Mouse (Mus musculus) liver, embryonic 15.5 days (tissue): ENCODE measurements at regions not wholly inside any gene's neighbourhood (a gene's known extent, or its start where the extent isn't known, plus 50 kb on each side); places are given as distances from the start of the nearest gene placed in this dataset.

Experiments used
- ATAC-seq: fragments of 200-750 bp; cut with Nextera tagmentation; 2 replicates; pipeline ENCODE4 v1.8.0; 2017; ENCODE audit warnings: moderate number of reproducible peaks, mild to moderate bottlenecking, moderate library complexity; ENCODE audit not compliant: insufficient read depth
- H3K27ac ChIP-seq: fragments of 300-500 bp; sonication (generic); replicated peaks from 2 replicates; pipeline ENCODE4 v1.5.1; 2015; ENCODE audit warnings: mild to moderate bottlenecking, inconsistent platforms
- H3K27me3 ChIP-seq: fragments of 300-500 bp; sonication (generic); 2 replicates; pipeline ENCODE4 v1.6.1; 2015; ENCODE audit warnings: mild to moderate bottlenecking, inconsistent platforms
- H3K36me3 ChIP-seq: fragments of 300-500 bp; sonication (generic); replicated peaks from 2 replicates; pipeline ENCODE4 v1.6.1; 2015; ENCODE audit warnings: moderate library complexity, mild to moderate bottlenecking, inconsistent platforms
- H3K4me1 ChIP-seq: fragments of 300-500 bp; sonication (generic); replicated peaks from 2 replicates; pipeline ENCODE4 v1.6.1; 2015; ENCODE audit warnings: inconsistent platforms
- H3K4me2 ChIP-seq: fragments of 300-500 bp; sonication (generic); 2 replicates; pipeline ENCODE4 v1.6.1; 2015; ENCODE audit warnings: moderate library complexity, mild to moderate bottlenecking, inconsistent platforms
- H3K4me3 ChIP-seq: fragments of 300-500 bp; sonication (generic); replicated peaks from 2 replicates; pipeline ENCODE4 v1.5.1; 2015; ENCODE audit warnings: mild to moderate bottlenecking, inconsistent platforms
- H3K9ac ChIP-seq: fragments of 300-500 bp; sonication (generic); 2 replicates; pipeline ENCODE4 v1.6.1; 2015; ENCODE audit warnings: moderate library complexity, mild to moderate bottlenecking, inconsistent platforms
- H3K9me3 ChIP-seq: fragments of 300-500 bp; sonication (generic); replicated peaks from 2 replicates; pipeline ENCODE4 v1.6.1; 2016; ENCODE audit warnings: inconsistent platforms
- WGBS: fragments of 180-500 bp; shearing (Covaris S2); methylation state at CpG from one replicate; pipeline ENCODE4 v1.1.7; 2015; ENCODE audit warnings: mixed read lengths; ENCODE audit not compliant: insufficient replicate concordance; 5-methylcytosine and 5-hydroxymethylcytosine counted together

GRCm38 (mm10) chr5:4311599-4311998, 119.4 kb downstream of the Mterf1b start:
- H3K27ac ChIP-seq: no peak overlapping the region
- H3K4me2 ChIP-seq: no peak overlapping the region
- no peak overlapping the region for H3K4me3 ChIP-seq
- H3K4me1 ChIP-seq: no peaks in the 10 kb centered on the region
- WGBS: 55% methylated on average over 4 of the region's 4 CpGs
- H3K36me3 ChIP-seq: no peaks in the 10 kb centered on the region
- no peak for ATAC-seq
- H3K27me3 ChIP-seq: no peaks in the 10 kb centered on the region
- no peaks in the 10 kb centered on the region for H3K9me3 ChIP-seq
- no peak overlapping the region for H3K9ac ChIP-seq

DNA sequence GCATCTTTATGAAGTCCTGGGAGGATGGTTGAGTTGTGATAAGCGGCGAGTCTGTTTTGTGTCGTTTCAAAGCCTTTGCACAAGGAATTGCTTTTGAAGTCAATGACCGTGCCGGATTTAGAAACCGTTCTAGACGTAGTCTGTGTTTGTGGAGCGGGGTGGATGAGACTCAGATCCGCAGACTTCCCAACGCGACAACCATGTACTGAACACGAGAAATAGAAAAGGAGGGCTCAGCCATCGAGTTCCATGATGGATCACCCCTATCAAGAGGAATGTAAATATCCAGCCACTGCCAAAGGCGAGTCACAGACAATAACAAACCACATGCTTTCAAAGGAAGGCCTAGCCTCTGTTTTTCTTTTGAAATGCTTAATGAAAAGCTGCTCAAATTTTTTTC, 120.5 kb downstream of the Mterf1b start:
- Histone ChIP-seq H3K27ac (no peak overlapping the region), H3K27me3 (no peaks in the 10 kb centered on the region), H3K9ac (no peak overlapping the region), H3K4me2 (no peak overlapping the region), H3K4me3 (no peak overlapping the region), H3K36me3 (no peaks in the 10 kb centered on the region), H3K4me1 (no peaks in the 10 kb centered on the region), H3K9me3 (no peaks in the 10 kb centered on the region)
- 65% methylated on average over 14 of the region's 14 CpGs for WGBS
- ATAC-seq: no peak

DNA sequence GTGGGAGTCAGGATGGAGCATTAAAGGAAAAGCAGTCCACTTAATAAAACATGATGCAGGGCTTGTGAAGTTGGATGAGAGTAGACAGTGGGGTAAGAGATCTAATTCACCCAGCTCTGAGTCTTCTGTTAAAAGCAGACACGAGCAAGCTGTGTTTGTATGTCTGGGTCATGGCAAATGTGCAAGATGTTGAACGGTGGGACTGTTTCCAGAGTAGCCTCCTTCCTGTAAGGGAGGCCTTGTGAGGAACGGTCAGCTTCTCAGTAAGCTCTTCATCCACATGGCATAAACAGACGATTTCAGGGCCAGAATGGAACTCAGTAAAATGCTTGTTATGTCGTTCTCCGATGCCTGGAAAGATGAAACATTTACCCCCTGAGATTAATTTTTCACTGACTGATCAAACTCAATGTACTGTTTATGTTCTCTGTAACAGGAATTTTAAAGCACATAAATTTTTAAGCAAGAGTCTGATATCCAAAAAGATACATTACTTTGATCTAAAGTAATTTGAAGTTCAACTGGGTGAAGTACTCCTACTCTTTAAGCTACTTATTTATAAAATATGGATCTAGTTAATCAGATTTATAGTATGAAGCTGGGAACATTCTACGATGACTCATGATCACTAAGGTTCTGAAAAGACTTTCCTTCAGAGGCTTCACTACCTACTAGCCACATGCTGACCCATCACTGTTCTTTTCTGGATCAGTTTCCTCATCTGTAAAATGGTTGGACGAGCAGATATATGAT, 130.6 kb downstream of the Mterf1b start:
- Histone ChIP-seq H3K27me3 (no peaks in the 10 kb centered on the region), H3K4me3 (no peak overlapping the region), H3K9me3 (no peaks in the 10 kb centered on the region), H3K36me3 (no peaks in the 10 kb centered on the region), H3K9ac (no peak overlapping the region), H3K27ac (no peak overlapping the region), H3K4me1 (no peaks in the 10 kb centered on the region), H3K4me2 (no peak overlapping the region)
- 57% methylated on average over 8 of the region's 8 CpGs for WGBS
- ATAC-seq: no peak

DNA sequence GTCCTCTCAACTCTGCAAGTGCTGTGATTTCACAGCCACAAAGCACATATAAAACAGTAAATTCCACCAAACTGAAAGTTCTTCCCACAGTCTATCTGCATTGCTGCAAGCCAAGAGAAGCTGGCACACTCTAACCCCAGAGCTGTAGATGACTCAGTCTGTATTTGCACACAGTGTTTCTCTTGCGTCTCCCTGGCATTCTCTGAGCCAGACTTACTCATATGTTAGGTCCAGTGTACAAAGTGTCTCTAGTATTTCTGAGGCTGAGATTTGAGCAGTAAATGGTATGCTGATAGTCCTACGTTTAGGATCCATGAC, 131.2 kb downstream of the Mterf1b start:
- 55% methylated on average over 2 of the region's 2 CpGs for WGBS
- ATAC-seq: no peak
- Histone ChIP-seq H3K9ac (no peak overlapping the region), H3K4me1 (no peaks in the 10 kb centered on the region), H3K36me3 (no peaks in the 10 kb centered on the region), H3K9me3 (no peaks in the 10 kb centered on the region), H3K4me2 (no peak overlapping the region), H3K4me3 (no peak overlapping the region), H3K27ac (no peak overlapping the region), H3K27me3 (no peaks in the 10 kb centered on the region)

DNA sequence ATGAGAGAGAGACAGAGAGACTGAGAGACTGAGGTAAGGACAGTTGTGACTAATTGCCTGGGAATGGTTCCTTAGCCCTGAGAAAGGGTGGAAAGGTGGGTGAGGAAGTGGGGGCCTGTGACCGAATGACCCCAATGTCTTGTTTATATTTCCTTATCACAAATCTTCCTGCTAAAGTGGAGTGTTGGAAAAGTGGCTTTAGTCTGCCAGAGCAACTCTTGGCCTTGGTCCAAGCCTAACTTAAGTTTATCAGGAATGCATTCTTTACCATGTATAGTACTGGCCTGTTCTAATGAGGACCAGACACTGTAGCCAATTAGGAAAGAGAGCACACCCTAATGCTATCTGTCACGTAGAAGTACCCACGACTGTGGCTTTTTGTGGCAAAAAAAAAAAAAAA, 133.6 kb downstream of the Mterf1b start:
- Histone ChIP-seq H3K4me3 (no peak overlapping the region), H3K27ac (no peak overlapping the region), H3K36me3 (no peaks in the 10 kb centered on the region), H3K9ac (no peak overlapping the region), H3K4me1 (no peaks in the 10 kb centered on the region), H3K4me2 (no peak overlapping the region), H3K9me3 (no peaks in the 10 kb centered on the region), H3K27me3 (no peaks in the 10 kb centered on the region)
- peak; percentile 60; the same call in 1 of the 2 replicates for ATAC-seq
- WGBS: 7% methylated on average over 3 of the region's 3 CpGs

GRCm38 (mm10) chr5:4326309-4327014, 134.3 kb downstream of the Mterf1b start:
- Histone ChIP-seq H3K27me3 (no peaks in the 10 kb centered on the region), H3K9me3 (no peaks in the 10 kb centered on the region), H3K4me2 (no peak overlapping the region), H3K4me3 (no peak overlapping the region), H3K36me3 (no peaks in the 10 kb centered on the region), H3K27ac (no peak overlapping the region), H3K4me1 (no peaks in the 10 kb centered on the region), H3K9ac (no peak overlapping the region)
- WGBS: 31% methylated on average over 8 of the region's 8 CpGs
- peak; percentile 67 for ATAC-seq

DNA sequence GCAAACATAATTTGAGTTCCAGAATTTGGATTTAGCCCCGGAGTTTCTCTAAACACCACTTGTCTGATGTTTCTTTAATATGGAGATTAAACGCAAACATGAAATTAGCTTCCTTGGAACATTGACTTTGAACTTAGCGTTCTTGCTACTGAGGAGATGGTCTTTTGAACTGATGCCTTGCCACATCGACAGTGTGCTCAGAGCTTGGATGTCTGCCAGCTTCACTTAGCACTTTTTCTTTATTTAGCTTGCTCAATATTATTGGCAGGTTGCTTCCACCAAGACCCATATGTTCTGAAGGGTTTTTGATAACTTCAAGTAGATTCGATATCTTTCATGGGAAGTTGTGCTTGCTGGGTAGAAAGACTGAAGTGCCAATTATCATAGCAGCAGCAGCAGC, 143.5 kb downstream of the Mterf1b start:
- no peaks in the 10 kb centered on the region for H3K9me3 ChIP-seq
- no peak for ATAC-seq

DNA sequence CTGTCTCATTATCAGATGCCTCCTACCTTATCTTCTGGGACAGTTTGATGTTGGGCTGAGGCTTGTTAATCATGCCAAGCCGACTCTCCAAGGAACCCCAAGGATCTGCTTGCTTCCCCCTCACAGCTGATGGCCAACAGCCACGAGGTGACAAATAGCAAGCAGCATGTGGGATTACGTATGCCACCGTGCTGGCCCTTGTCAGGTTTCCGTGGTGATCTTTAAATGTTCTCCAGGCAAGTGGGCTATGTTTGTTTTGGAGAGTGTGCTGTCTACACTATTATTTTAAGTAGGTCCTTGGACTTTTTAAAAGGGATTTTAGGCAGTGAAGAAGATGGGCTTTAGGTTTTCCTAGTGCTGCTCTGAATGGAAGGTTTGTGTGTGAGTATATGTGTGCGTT, 149.8 kb downstream of the Mterf1b start:
- no peaks in the 10 kb centered on the region for H3K36me3 ChIP-seq
- H3K27ac ChIP-seq: no peak overlapping the region
- H3K4me2 ChIP-seq: no peak overlapping the region
- no peak for ATAC-seq
- H3K4me3 ChIP-seq: no peak overlapping the region
- no peaks in the 10 kb centered on the region for H3K9me3 ChIP-seq
- 38% methylated on average over 6 of the region's 6 CpGs for WGBS
- no peaks in the 10 kb centered on the region for H3K27me3 ChIP-seq
- no peak overlapping the region for H3K9ac ChIP-seq
- no peaks in the 10 kb centered on the region for H3K4me1 ChIP-seq

More for the DNA sequence above, 143.5 kb downstream of the Mterf1b start:
- no peaks in the 10 kb centered on the region for H3K27me3 ChIP-seq
- H3K36me3 ChIP-seq: no peaks in the 10 kb centered on the region
- H3K27ac ChIP-seq: no peak overlapping the region
- H3K4me1 ChIP-seq: no peaks in the 10 kb centered on the region
- no peak overlapping the region for H3K4me3 ChIP-seq
- 59% methylated on average over 5 of the region's 5 CpGs for WGBS
- H3K9ac ChIP-seq: no peak overlapping the region
- no peak overlapping the region for H3K4me2 ChIP-seq

DNA sequence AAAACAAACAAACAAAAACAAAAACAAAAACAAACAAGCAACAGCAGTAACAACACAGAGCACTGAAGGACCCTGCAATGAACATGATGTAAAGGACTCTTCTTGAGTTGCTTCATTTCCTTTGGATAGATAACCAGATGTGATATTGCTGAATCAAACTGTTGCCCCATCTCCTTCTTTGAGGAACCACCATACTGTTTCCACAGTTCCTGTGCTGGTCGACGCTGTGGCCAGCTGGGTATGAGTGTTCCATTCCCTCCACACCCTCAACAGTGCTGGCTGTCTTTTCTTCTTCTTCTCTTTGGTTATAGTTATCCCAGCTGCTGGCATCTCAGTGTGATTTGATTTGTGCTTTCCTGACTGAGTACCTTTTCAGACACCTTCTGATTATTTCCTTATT, 152.3 kb downstream of the Mterf1b start:
- ATAC-seq: no peak
- Histone ChIP-seq H3K36me3 (no peaks in the 10 kb centered on the region), H3K4me2 (no peak overlapping the region), H3K9me3 (no peaks in the 10 kb centered on the region), H3K27me3 (no peaks in the 10 kb centered on the region), H3K4me3 (no peak overlapping the region), H3K27ac (no peak overlapping the region), H3K9ac (no peak overlapping the region), H3K4me1 (no peaks in the 10 kb centered on the region)
- WGBS: 59% methylated on average over 2 of the region's 2 CpGs

- ATAC-seq: no peak
- Histone ChIP-seq H3K9ac (no peak overlapping the region), H3K9me3 (no peaks in the 10 kb centered on the region), H3K4me1 (no peaks in the 10 kb centered on the region), H3K36me3 (no peaks in the 10 kb centered on the region), H3K27ac (no peak overlapping the region), H3K4me2 (no peak overlapping the region), H3K27me3 (no peaks in the 10 kb centered on the region), H3K4me3 (no peak overlapping the region)
- WGBS: 47% methylated on average over 4 of the region's 4 CpGs
Measured at GRCm38 (mm10) chr5:4348334-4348733, 156.2 kb downstream of the Mterf1b start.

DNA sequence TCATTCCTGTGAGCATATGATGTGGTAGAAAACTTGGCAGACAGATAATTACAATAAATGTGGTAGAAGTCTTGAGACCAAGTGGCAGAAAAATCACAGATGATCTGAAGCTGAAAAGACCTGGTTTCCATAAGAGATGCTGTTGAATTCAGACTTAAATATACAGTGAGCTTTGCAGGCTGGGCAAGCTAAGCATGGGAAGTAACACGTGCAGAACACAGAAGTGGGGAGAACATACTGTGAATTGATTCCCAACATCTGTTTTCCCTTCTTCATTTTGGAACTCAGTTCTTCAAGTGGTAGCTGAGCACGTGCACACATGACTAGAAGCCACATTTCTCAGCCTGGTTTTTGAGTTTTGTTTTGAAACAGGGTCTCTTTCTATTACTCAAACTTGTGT, 157.8 kb downstream of the Mterf1b start:
- Histone ChIP-seq H3K27ac (no peak overlapping the region), H3K27me3 (no peaks in the 10 kb centered on the region), H3K4me1 (no peaks in the 10 kb centered on the region), H3K9ac (no peak overlapping the region), H3K4me3 (no peak overlapping the region), H3K9me3 (no peaks in the 10 kb centered on the region), H3K4me2 (no peak overlapping the region), H3K36me3 (no peaks in the 10 kb centered on the region)
- WGBS: 48% methylated on average over 2 of the region's 2 CpGs
- no peak for ATAC-seq
